Mouse (Mus musculus) erythroblast, adult 5-6 weeks (primary cell): ENCODE measurements around the gene Gldc. TPM values are rescaled to one million over a fixed set of nuclear protein-coding genes. Genes with fewer than 3 reads are reported as not detected.
A peak's percentile ranks its signal among the peaks of the same experiment; 100 is the strongest.

Source experiments
- ATAC-seq: replicated peaks from 2 replicates; pipeline ENCODE4 v1.8.0; 2016; ENCODE audit warnings: moderate number of reproducible peaks, mild to moderate bottlenecking, moderate TSS enrichment, inconsistent platforms; ENCODE audit not compliant: poor library complexity, low FRiP score, severe bottlenecking
- total RNA-seq, 2 experiments: library from RNA; stranded (forward) in 1 of 2; stranded (reverse) in 1 of 2; fragments of 150-400 nt in 1 of 2; fragments of 200-764, 138-1000 nt in 1 of 2; gene quantifications; 2 replicates each; pipeline versions ENCODE4 v1.2.3 to v1.2.4; 2015 to 2017; ENCODE audit warnings: low replicate concordance in 2 of 2

Gldc gene
- total RNA-seq, 2 experiments from 2014 or later, result not detected

GRCm38 (mm10) chr19:30111421-30111820, 63.8 kb downstream of the Gldc start:
- no peak for ATAC-seq

GRCm38 (mm10) chr19:30109122-30109521, 66.1 kb downstream of the Gldc start:
- ATAC-seq, result no peak

- no peak for ATAC-seq
These were observed 66.6 kb downstream of the Gldc start for GRCm38 (mm10) chr19:30108616-30109015.

DNA sequence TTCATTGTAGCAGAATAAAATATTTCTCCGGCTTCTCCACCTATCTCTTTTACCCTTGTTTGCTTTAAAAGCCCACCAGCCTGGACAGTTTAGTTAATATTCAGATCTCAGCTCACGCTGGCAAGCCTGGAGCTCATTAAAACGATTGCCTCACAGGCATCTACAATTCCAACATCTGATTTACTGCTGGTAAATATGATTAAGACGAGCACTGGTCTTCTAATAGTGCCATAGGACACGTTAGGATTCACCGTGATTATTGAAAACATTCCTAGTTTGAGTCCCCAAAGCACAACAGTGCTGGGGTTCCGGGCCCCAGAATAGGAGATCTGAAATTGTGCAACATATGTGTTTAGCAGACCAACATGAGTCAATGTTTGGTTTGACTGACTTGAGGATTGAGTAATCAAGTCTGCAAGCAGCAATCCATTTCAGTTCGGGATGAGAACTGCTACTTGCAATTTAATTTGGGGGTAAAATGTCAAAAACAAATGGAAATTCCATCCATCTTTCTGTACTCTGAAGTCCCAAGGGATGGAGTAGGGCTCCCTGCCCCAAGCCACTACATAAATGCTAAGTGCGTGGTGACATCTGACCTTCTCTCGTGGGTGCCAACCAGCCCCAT, 67.9 kb downstream of the Gldc start:
- ATAC-seq, result no peak

GRCm38 (mm10) chr19:30105045-30105842, 70.0 kb downstream of the Gldc start:
- no peak for ATAC-seq

- ATAC-seq, result no peak
These were observed 72.6 kb downstream of the Gldc start for GRCm38 (mm10) chr19:30102620-30103019.

DNA sequence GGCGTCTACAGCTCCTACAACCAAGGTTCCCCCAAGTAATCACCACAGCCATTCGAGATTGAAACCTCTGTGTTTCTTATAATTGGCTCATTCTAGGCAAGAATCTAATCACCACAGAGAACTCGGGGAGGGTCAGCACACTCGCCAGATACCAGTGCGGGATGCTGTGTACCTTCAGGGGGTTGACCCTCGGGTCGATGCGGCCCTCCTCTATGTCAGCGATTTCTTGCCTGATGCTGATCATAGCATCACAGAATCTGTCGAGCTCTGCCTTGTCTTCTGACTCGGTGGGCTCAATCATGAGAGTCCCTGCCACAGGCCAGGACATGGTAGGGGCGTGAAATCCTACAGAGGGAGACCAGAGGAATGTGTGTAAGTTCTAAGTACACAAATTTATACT, 74.7 kb downstream of the Gldc start:
- ATAC-seq, result no peak

DNA sequence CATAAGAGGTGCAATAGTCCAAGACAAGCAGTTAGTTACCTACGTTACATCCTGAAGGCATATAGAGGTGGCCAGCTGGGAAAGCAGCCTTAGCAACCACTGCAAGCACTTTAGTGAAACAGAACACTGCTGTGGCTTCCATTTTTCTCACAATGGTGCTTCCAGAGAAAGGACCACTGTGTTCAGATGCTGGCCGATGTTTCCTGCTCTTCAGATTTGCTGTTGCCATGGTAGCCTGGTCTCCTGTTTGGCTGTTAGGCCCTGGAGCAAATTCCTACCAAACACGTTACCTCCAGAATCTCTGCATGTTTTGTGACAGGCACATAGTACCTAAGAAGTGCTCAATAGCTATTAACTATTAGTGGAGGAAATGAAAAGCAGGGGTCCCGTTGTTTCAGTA, 78.2 kb downstream of the Gldc start:
- ATAC-seq, result no peak

GRCm38 (mm10) chr19:30096186-30096585, 79.0 kb downstream of the Gldc start:
- no peak for ATAC-seq

GRCm38 (mm10) chr19:30091644-30092295, 83.5 kb downstream of the Gldc start:
- no peak for ATAC-seq

- no peak for ATAC-seq
These were observed 85.1 kb downstream of the Gldc start for GRCm38 (mm10) chr19:30090163-30090562.

DNA sequence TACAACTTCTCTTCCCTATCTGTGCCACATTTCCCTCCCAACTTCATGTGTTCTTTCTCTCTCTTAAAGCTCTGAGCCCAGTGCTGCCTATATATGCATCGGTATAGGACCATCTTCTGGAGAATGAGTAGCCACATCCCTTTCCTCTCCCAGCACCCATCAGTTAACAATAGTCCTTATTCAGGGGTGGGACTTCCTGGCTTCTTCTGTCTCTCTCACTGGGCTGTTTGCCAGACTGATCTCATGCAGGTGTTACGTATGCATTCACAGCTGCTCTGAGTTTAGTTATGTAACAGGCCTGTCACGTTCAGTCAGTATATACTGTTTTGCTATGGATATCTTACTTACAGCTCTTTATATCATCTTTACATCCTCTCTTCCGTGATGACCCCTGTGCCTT, 109.4 kb downstream of the Gldc start:
- no peak for ATAC-seq

- no peak for ATAC-seq
These were observed 121.0 kb downstream of the Gldc start for GRCm38 (mm10) chr19:30054218-30054617.

- ATAC-seq, result no peak
These were observed 123.8 kb downstream of the Gldc start for GRCm38 (mm10) chr19:30051479-30051878.

- ATAC-seq, result peak; percentile 68
These were observed 124.6 kb downstream of the Gldc start for GRCm38 (mm10) chr19:30050584-30050983.

Other genes starting within 250 kb of the Gldc start
- not detected in 2 replicates for gene Trpd52l3, start 171.6 kb downstream of the Gldc start, total RNA-seq (2015; ENCODE audit: low replicate concordance)
- gene Trpd52l3, start 171.6 kb downstream of the Gldc start, total RNA-seq (2017; ENCODE audit: low replicate concordance), result not detected in 2 replicates
- 69.0 and 73.2 TPM in 2 replicates for gene Uhrf2, start 144.9 kb downstream of the Gldc start, total RNA-seq (2015; ENCODE audit: low replicate concordance)
- 54.1 and 67.5 TPM in 2 replicates for gene Uhrf2, start 144.9 kb downstream of the Gldc start, total RNA-seq (2017; ENCODE audit: low replicate concordance)
- not detected in 2 replicates for gene Mbl2, start 57.5 kb upstream of the Gldc start, total RNA-seq (2015; ENCODE audit: low replicate concordance)
- gene Mbl2, start 57.5 kb upstream of the Gldc start, total RNA-seq (2017; ENCODE audit: low replicate concordance), result not detected in 2 replicates